Comparison of ENCODE assay signal across 15 mouse cellular contexts in the genomic region with DNA sequence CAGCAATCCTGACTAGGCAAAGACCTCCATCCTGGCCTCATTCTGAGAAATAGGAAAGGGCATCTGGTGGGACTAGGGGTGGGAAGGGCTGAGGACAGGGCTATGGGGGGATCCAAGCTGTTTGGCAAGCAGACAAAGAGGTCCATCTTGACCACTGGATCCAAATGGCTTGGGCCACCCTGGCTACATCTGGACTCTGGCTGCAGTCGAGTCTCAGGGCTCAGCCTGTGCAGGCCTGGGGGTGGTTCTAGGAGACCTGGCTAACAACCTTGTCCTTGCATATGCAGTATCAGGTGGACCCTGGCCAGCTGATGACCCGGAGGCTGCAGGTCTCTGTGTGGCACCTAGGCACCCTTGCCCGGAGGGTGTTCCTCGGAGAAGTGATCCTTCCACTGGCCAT. TPM values are rescaled to one million over a fixed set of nuclear protein-coding genes. Genes with fewer than 3 reads are reported as not detected.
A peak's percentile ranks its signal among the peaks of the same experiment; 100 is the strongest.
DNase-seq lines count a peak whose midpoint lies in the region; ATAC-seq and TF ChIP-seq lines count a peak whose summit lies in the region.
"Had no signal": no experiment of that assay in that cellular context is flagged by ENCODE, and none has a peak within 500 bp of the region (broad histone marks: within the 10 kb centered on the region; RNA-seq: fewer than 3 reads in every experiment).

No protein-coding gene starts in this region.

- ATAC-seq in forebrain, embryonic 16.5 days, result no peak
- ATAC-seq in neural tube, embryonic 15.5 days (ENCODE audit: low FRiP score), result no peak
- ATAC-seq: forebrain, postnatal 0 days; hindbrain, postnatal 0 days had no signal

- no peak overlapping the region for H3K4me2 ChIP-seq in forebrain, embryonic 16.5 days (ENCODE audit: low read length)
- H3K4me2 ChIP-seq in neural tube, embryonic 15.5 days, result no peak overlapping the region
- H3K4me2 ChIP-seq: hindbrain, embryonic 13.5 days had no signal

- TF ChIP-seq CTCF in kidney, adult 2 months (conservative IDR thresholded peaks at IDR 0.05; ENCODE audit: insufficient read depth, insufficient read length, low read depth, low read length), result no peak

- H3K27ac ChIP-seq in forebrain, embryonic 10.5 days, result peak overlapping the region; percentile 35; the same call in 1 of the 2 replicates
- H3K27ac ChIP-seq in forebrain, embryonic 16.5 days (ENCODE audit: low read length), result no peak overlapping the region
- H3K27ac ChIP-seq in kidney, adult 2 months (ENCODE audit: insufficient read depth, low read depth, low read length), result no peak overlapping the region
- H3K27ac ChIP-seq in neural tube, embryonic 15.5 days (replicated peaks), result no peak overlapping the region
- H3K27ac ChIP-seq: embryonic facial prominence, embryonic 10.5 days; hindbrain, embryonic 13.5 days; hindbrain, postnatal 0 days had no signal

- 0 out of 2 replicates have a peak, but pooled peaks cover 8% of the 10 kb centered on the region for H3K27me3 ChIP-seq in forebrain, embryonic 10.5 days (ENCODE audit: poor library complexity, severe bottlenecking)
- no peaks in the 10 kb centered on the region for H3K27me3 ChIP-seq in forebrain, embryonic 16.5 days (replicated peaks; ENCODE audit: control insufficient read depth, insufficient read depth, low read length)
- H3K27me3 ChIP-seq in kidney, adult 2 months (replicated peaks; ENCODE audit: control insufficient read depth, insufficient read depth, low read length), result no peaks in the 10 kb centered on the region
- H3K27me3 ChIP-seq in neural tube, embryonic 15.5 days (replicated peaks), result no peaks in the 10 kb centered on the region
- no peaks in the 10 kb centered on the region for H3K27me3 ChIP-seq in splenic B cell, adult 2 months (ENCODE audit: control insufficient read depth, insufficient read depth, low read length, poor library complexity, severe bottlenecking)
- H3K27me3 ChIP-seq: hindbrain, embryonic 13.5 days had no signal

- H3K9me3 ChIP-seq in forebrain, embryonic 10.5 days, result no peaks in the 10 kb centered on the region
- no peaks in the 10 kb centered on the region for H3K9me3 ChIP-seq in forebrain, embryonic 16.5 days (ENCODE audit: control insufficient read depth, low read length)
- H3K9me3 ChIP-seq in neural tube, embryonic 15.5 days (replicated peaks), result no peaks in the 10 kb centered on the region
- H3K9me3 ChIP-seq: embryonic facial prominence, embryonic 10.5 days; hindbrain, embryonic 13.5 days had no signal

- 86% methylated on average over 4 of the region's 4 CpGs for WGBS in forebrain, embryonic 10.5 days
- WGBS in forebrain, embryonic 16.5 days, result 97% methylated on average over 4 of the region's 4 CpGs
- 92% methylated on average over 4 of the region's 4 CpGs for WGBS in kidney, adult 2 months
- WGBS in neural tube, embryonic 15.5 days, result 90% methylated on average over 4 of the region's 4 CpGs

- H3K4me3 ChIP-seq in forebrain, embryonic 10.5 days, result no peak overlapping the region
- no peak overlapping the region for H3K4me3 ChIP-seq in forebrain, embryonic 16.5 days (replicated peaks; ENCODE audit: low read length)
- H3K4me3 ChIP-seq in kidney, adult 2 months (ENCODE audit: insufficient read depth, low read depth, low read length), result no peak overlapping the region
- H3K4me3 ChIP-seq in neural tube, embryonic 15.5 days (replicated peaks), result no peak overlapping the region
- H3K4me3 ChIP-seq: embryonic facial prominence, embryonic 10.5 days; hindbrain, embryonic 13.5 days had no signal

- peaks cover 32% of the 10 kb centered on the region for H3K4me1 ChIP-seq in forebrain, embryonic 10.5 days
- peaks cover 14% of the 10 kb centered on the region for H3K4me1 ChIP-seq in forebrain, embryonic 16.5 days (replicated peaks; ENCODE audit: control insufficient read depth, insufficient read depth, low read length)
- H3K4me1 ChIP-seq in kidney, adult 2 months (ENCODE audit: control insufficient read depth, insufficient read depth, low read length), result peaks cover 31% of the 10 kb centered on the region
- H3K4me1 ChIP-seq in neural tube, embryonic 15.5 days, result 0 out of 2 replicates have a peak, but pooled peaks cover 2% of the 10 kb centered on the region

- TF ChIP-seq POLR2A in kidney, adult 2 months (IDR thresholded peaks at IDR 0.05; ENCODE audit: low read depth, low read length), result no peak

- DNase-seq in forebrain, embryonic 10.5 days (ENCODE audit: extremely low spot score, low spot score), result peak; percentile 8
- peak; percentile 10 for DNase-seq in kidney, adult 11 months
- no peak for DNase-seq in kidney, adult 2 months
- peak; percentile 11 for DNase-seq in neural tube, embryonic 10.5 days (ENCODE audit: extremely low spot score, low spot score)
- peak; percentile 8 for DNase-seq in splenic B cell, adult 2 months (ENCODE audit: low read depth, low spot score)
- no peak for DNase-seq in adrenal gland, postnatal 14 days
- DNase-seq: adrenal gland, postnatal 10 days; cerebellum, adult 2 months; forebrain, postnatal 0 days; gastrocnemius, postnatal 14 days had no signal

- H3K36me3 ChIP-seq in forebrain, embryonic 10.5 days (replicated peaks), result peaks cover 4% of the 10 kb centered on the region
- no peaks in the 10 kb centered on the region for H3K36me3 ChIP-seq in forebrain, embryonic 16.5 days (ENCODE audit: control insufficient read depth, insufficient read depth)
- no peaks in the 10 kb centered on the region for H3K36me3 ChIP-seq in kidney, adult 2 months (ENCODE audit: control insufficient read depth, insufficient read depth, low read length)
- no peaks in the 10 kb centered on the region for H3K36me3 ChIP-seq in neural tube, embryonic 15.5 days
- H3K36me3 ChIP-seq in splenic B cell, adult 2 months (ENCODE audit: control insufficient read depth, insufficient read depth, low read length, poor library complexity, severe bottlenecking), result no peaks in the 10 kb centered on the region
- H3K36me3 ChIP-seq: embryonic facial prominence, embryonic 10.5 days; hindbrain, embryonic 13.5 days had no signal

- H3K9ac ChIP-seq in forebrain, embryonic 16.5 days (replicated peaks; ENCODE audit: low read depth, low read length), result no peak overlapping the region
- no peak overlapping the region for H3K9ac ChIP-seq in neural tube, embryonic 15.5 days (replicated peaks)
- H3K9ac ChIP-seq: forebrain, postnatal 0 days; hindbrain, embryonic 13.5 days had no signal

RNA-seq across cellular contexts. Expression of gene Ezr, which starts 49.9 kb away (rescaled TPM):
- 103 and 116 TPM in 2 replicates for polyA plus RNA-seq in forebrain, embryonic 10.5 days (2016; fragmentation: Nextera tagmentation; extraction: Ambion mirVana)
- 100 and 127 TPM in 2 replicates for polyA plus RNA-seq in forebrain, embryonic 16.5 days (2015; fragmentation: Nextera tagmentation; extraction: Ambion mirVana)
- 129 and 152 TPM in 2 replicates for polyA plus RNA-seq in kidney, adult 2 months (2012; rRNA removed)
- 48.0 and 90.3 TPM in 2 replicates for polyA plus RNA-seq in neural tube, embryonic 15.5 days (2015; fragmentation: Nextera tagmentation; extraction: Ambion mirVana)
- total RNA-seq in adrenal gland, postnatal 14 days (2021), result 23.6 and 30.5 TPM in 2 replicates

Comparison
In these comparisons a context has a peak if more than half of its experiments do, and no peak if none do; other contexts are left out.
1. DNase-seq: peak in forebrain, embryonic 10.5 days (single experiment), kidney, adult 11 months (single experiment), neural tube, embryonic 10.5 days (single experiment) and splenic B cell, adult 2 months (single experiment); none in kidney, adult 2 months (single experiment) and adrenal gland, postnatal 14 days (single experiment).